Mouse (Mus musculus) C2C12 (cell line): ENCODE measurements around the gene Fsip1. TPM values are rescaled to one million over a fixed set of nuclear protein-coding genes. Genes with fewer than 3 reads are reported as not detected.

ENCODE experiments used
- H3K27me3 ChIP-seq: one replicate; pipeline ENCODE4 v1.6.1; 2011; ENCODE audit not compliant: control insufficient read depth, insufficient read depth, insufficient read length
- H3K36me3 ChIP-seq: one replicate; pipeline ENCODE4 v1.6.1; 2011; ENCODE audit not compliant: control insufficient read depth, insufficient read depth
- H3K4me3 ChIP-seq: one replicate; pipeline ENCODE4 v1.5.1; 2011; ENCODE audit warnings: mild to moderate bottlenecking, control low read depth; ENCODE audit not compliant: poor library complexity, insufficient read depth, severe bottlenecking
- H3K79me2 ChIP-seq: one replicate; pipeline ENCODE4 v1.6.1; 2011; ENCODE audit not compliant: control insufficient read depth, insufficient read depth
- H3K79me3 ChIP-seq: one replicate; pipeline ENCODE4 v1.6.1; 2011; ENCODE audit warnings: low read depth, control low read depth
- H3ac ChIP-seq: one replicate; pipeline ENCODE3; 2011; ENCODE audit warnings: low read depth; ENCODE audit not compliant: control insufficient read depth, insufficient read length
- CEBPB ChIP-seq: IDR thresholded peaks from one replicate; pipeline ENCODE4 v1.6.1; 2011; ENCODE audit warnings: low read depth, mild to moderate bottlenecking, control low read depth, moderate library complexity
- CTCF ChIP-seq: IDR thresholded peaks from one replicate; pipeline ENCODE4 v1.5.1; 2011; ENCODE audit not compliant: control insufficient read depth, insufficient read depth, insufficient read length
- FOSL1 ChIP-seq: IDR thresholded peaks from one replicate; pipeline ENCODE4 v1.8.0; 2011; ENCODE audit warnings: mild to moderate bottlenecking, low read length; ENCODE audit not compliant: poor library complexity, insufficient read depth, severe bottlenecking
- MAX ChIP-seq: IDR thresholded peaks from one replicate; pipeline ENCODE4 v1.6.1; 2011; ENCODE audit warnings: mild to moderate bottlenecking, control low read depth
- MYOD1 ChIP-seq: IDR thresholded peaks from one replicate; pipeline ENCODE4 v1.6.1; 2011; ENCODE audit warnings: low read depth; ENCODE audit not compliant: control insufficient read depth, insufficient read length
- MYOG ChIP-seq: IDR thresholded peaks from one replicate; pipeline ENCODE4 v1.6.1; 2011; ENCODE audit not compliant: control insufficient read depth, insufficient read length; ENCODE audit errors: extremely low read depth
- USF1 ChIP-seq: IDR thresholded peaks from one replicate; pipeline ENCODE4 v1.6.1; 2011; ENCODE audit warnings: low read depth, mild to moderate bottlenecking, control low read depth, moderate library complexity
- polyA plus RNA-seq: library from polyadenylated mRNA; unstranded; fragments of >200 nt; fragmentation: generic; extraction: Trizol; gene quantifications from one replicate; pipeline ENCODE4 v1.2.1, GENCODE M21; 2012; ENCODE audit warnings: missing spikeins

Fsip1 gene
- polyA plus RNA-seq, 1 experiment = 0.09 TPM

DNA sequence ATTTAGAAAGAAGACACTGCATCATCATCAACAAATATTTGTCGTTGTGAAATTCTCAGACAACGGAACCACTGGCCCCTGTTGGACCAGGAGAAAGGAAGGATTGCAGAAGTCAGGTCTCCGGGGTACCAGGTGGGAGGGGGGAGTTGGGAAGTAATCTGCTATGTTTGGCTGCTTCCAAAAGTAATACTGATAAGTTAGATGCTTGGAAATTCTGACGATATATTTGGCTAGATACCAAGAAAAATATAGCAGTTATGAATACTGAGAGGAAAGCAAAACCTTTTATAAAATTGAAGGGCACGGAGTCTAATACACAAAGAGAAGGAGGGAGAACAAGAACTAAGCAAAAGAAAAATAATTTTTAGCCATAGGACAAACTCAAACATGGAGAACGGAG lies 117.5 kb downstream of the Fsip1 start:
- no peaks in the 10 kb centered on the region for H3K79me2 ChIP-seq
- no peaks in the 10 kb centered on the region for H3K27me3 ChIP-seq
- H3K4me3 ChIP-seq = no peak overlapping the region
- TF ChIP-seq MAX (no peak), MYOD1 (no peak), FOSL1 (no peak)
- H3K36me3 ChIP-seq = no peaks in the 10 kb centered on the region
- no peak overlapping the region for H3ac ChIP-seq
- H3K79me3 ChIP-seq = no peaks in the 10 kb centered on the region

DNA sequence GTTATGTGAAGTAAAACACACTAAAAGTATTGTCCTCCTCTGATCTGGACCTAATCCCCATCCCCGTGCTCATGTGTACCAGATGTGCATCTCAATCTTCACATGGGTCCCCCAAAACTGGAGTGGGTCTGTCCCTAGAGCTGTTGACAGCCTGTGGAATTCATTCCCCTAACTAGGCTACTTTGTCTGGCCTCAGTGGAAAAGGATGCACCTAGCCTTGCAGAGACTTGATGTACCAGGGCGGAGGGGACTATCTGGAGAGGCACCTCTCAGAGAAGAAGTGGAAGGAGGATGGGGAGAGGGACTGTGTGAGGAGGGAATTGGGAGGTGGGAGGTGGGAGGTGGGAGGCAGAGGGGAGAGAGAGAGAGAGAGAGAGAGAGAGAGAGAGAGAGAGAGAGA lies 119.0 kb downstream of the Fsip1 start:
- no peak overlapping the region for H3K4me3 ChIP-seq
- no peak for TF ChIP-seq MYOG
- no peak for TF ChIP-seq MYOD1
- no peak for TF ChIP-seq FOSL1
- TF ChIP-seq USF1 = no peak
- TF ChIP-seq MAX = no peak
- TF ChIP-seq CEBPB = no peak
- TF ChIP-seq CTCF = no peak

DNA sequence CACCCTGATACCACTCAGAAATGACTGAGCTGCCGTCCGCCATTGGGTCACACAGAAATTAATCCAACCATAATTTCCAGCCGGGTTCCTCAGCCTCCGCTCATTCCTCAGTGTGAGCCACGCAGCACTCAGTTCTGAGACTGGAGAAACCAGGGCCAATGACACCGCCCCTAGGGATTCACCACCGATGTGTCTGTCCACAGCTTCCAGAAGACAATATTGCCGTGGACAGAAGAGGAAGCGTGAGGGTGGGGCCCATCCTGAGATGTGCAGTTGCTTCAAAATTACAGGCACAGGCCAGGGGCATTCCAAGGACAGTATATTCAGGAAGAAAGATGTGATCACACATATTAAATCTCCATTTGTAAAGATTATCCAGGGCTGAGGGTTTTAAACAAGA lies 119.7 kb downstream of the Fsip1 start:
- H3K79me2 ChIP-seq = no peaks in the 10 kb centered on the region
- no peaks in the 10 kb centered on the region for H3K79me3 ChIP-seq
- H3K36me3 ChIP-seq = no peaks in the 10 kb centered on the region
- no peak overlapping the region for H3ac ChIP-seq
- H3K4me3 ChIP-seq = no peak overlapping the region
- no peak for TF ChIP-seq FOSL1
- no peak for TF ChIP-seq CEBPB
- no peak for TF ChIP-seq MAX
- no peak for TF ChIP-seq MYOG
- TF ChIP-seq USF1 = no peak
- TF ChIP-seq MYOD1 = no peak
- TF ChIP-seq CTCF = no peak
- no peaks in the 10 kb centered on the region for H3K27me3 ChIP-seq

More for the DNA sequence above, 119.0 kb downstream of the Fsip1 start:
- H3K27me3 ChIP-seq = no peaks in the 10 kb centered on the region
- no peaks in the 10 kb centered on the region for H3K36me3 ChIP-seq
- H3K79me2 ChIP-seq = no peaks in the 10 kb centered on the region
- no peaks in the 10 kb centered on the region for H3K79me3 ChIP-seq
- no peak overlapping the region for H3ac ChIP-seq

DNA sequence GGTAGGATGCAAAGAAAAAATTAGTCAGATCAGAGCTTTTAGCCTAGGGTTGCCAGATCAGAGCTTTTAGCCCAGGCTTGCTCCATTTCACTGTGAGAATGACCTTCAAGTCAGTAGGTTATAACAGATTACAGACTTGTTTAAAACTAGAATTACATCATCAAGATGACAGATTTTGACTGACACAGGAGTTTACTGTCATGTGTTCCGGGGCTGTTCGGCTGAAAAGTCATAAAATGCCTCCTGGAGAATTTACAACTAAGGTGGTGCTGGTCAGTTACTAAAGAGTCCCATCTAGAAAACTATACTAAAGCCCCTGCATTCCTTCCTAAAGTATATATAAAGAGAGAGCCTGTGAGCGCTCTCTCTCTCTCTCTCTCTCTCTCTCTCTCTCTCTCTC lies 128.5 kb downstream of the Fsip1 start:
- Histone ChIP-seq H3K79me2 (peaks cover 5% of the 10 kb centered on the region), H3K79me3 (no peaks in the 10 kb centered on the region), H3K36me3 (peaks cover 43% of the 10 kb centered on the region), H3K4me3 (no peak overlapping the region), H3K27me3 (no peaks in the 10 kb centered on the region), H3ac (no peak overlapping the region)
- TF ChIP-seq MYOD1 (no peak), CEBPB (no peak), MAX (no peak), USF1 (no peak), MYOG (no peak), FOSL1 (no peak), CTCF (no peak)

DNA sequence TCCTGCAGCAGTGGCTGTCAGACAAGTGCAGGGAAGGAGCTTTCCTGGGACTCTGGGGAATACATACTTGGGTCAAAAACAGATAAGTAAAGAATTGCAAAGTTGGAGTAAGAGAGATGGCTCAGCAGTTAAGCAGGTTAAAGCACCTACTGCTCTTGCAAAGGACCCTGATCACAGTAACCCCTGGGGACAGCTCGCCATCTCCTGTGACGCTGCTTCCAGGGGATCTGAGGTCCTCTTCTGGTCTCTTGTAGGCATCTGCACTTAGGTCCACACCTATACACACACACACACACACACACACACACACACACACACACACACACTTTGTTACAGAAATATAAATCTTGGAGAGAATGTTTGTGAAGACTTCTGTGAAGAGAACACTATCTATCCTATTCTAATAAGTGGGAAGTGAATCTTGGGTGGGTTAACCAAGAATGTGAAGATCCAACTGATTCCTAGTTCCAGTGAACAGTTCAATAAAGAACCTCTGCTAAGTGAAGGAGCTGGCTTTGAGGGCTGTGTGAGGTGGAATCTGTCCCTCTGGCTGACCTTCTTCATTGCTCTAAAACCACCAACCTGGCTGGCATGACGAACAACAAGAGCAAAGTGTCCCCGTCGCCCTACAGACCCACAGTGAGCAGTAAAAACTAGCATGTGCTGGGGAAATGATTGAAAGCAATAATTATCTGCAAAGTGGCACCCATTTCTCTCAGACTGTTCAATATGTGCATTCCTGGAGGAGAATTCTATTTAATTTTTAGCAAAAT lies 129.1 kb downstream of the Fsip1 start:
- Histone ChIP-seq H3ac (no peak overlapping the region), H3K79me2 (peaks cover 6% of the 10 kb centered on the region), H3K36me3 (peaks cover 49% of the 10 kb centered on the region), H3K79me3 (no peaks in the 10 kb centered on the region), H3K27me3 (no peaks in the 10 kb centered on the region), H3K4me3 (no peak overlapping the region)
- TF ChIP-seq MYOD1 = no peak
- no peak for TF ChIP-seq MAX
- TF ChIP-seq CTCF = no peak
- TF ChIP-seq CEBPB = no peak
- TF ChIP-seq MYOG = no peak
- no peak for TF ChIP-seq FOSL1
- TF ChIP-seq USF1 = no peak

DNA sequence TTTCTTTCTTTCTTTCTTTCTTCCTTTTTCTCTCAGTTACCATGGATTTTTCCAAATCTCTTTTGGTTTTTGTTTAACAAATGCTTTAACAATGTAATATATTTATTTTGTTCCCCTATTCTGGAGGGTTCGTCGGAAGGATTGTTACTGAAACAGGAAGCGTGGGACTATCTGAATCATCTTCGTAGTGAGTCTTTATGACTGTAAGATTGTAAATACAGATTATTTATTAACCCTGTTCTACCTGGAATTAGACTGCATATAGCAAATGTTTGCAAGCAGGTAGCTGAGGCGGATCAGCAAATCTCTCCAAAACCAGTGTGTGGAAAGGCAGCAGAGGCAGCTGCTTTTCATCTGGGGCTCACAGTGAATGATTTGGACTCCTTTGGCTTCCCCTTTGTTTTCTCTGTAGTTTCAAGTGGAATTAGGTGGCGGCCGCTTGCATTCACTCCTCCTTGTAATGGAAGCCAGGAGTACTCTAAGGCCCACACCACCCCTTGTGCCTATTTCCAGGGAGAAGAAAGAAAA lies 130.8 kb downstream of the Fsip1 start:
- Histone ChIP-seq H3ac (no peak overlapping the region), H3K79me3 (no peaks in the 10 kb centered on the region), H3K36me3 (peaks cover 66% of the 10 kb centered on the region), H3K79me2 (peaks cover 9% of the 10 kb centered on the region), H3K27me3 (no peaks in the 10 kb centered on the region), H3K4me3 (no peak overlapping the region)
- TF ChIP-seq CEBPB = no peak
- no peak for TF ChIP-seq USF1
- no peak for TF ChIP-seq CTCF
- TF ChIP-seq MAX = no peak
- no peak for TF ChIP-seq MYOG
- no peak for TF ChIP-seq FOSL1
- no peak for TF ChIP-seq MYOD1
